20 mouse cellular contexts compared by ENCODE assay signal in the genomic region with DNA sequence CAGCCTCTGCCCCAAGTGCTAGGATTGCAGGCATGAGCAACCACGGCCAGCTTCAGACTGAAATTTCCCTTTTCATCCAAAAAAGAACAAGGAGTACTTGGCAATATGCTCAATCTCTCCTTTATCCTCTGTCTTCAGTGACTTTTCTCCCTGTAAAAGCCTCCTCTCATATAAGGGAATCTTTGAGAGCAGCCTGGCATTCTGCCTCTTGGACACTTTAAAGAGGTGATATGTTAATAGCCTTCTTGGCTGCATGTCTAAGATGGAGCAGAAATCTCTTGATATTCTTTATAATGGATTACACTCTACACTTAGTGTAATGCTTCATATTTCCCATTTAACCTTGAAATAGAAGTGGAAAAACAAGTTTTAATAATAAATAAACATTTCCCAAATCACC. TPM values are rescaled to one million over a fixed set of nuclear protein-coding genes. Genes with fewer than 3 reads are reported as not detected.
"Had no signal": no experiment of that assay in that cellular context is flagged by ENCODE, and none has a peak within 500 bp of the region (broad histone marks: within the 10 kb centered on the region; RNA-seq: fewer than 3 reads in every experiment).

No protein-coding gene starts in this region.

- DNase-seq: kidney, adult 8-10 months; kidney, postnatal 36 days; layer of hippocampus, adult 9-11 months; layer of hippocampus, postnatal 36 days; liver; liver, embryonic 13.5 days; liver, postnatal 0 days; lung, postnatal 36 days; spleen, adult 18-20 months; thymus, postnatal 36 days had no signal

- H3K4me1 ChIP-seq: limb, embryonic 12.5 days; liver, embryonic 13.5 days; midbrain, embryonic 13.5 days; neural tube, embryonic 12.5 days had no signal

- H3K9me3 ChIP-seq: limb, embryonic 12.5 days; liver, embryonic 13.5 days; midbrain, embryonic 13.5 days; neural tube, embryonic 12.5 days had no signal

- H3K4me2 ChIP-seq: limb, embryonic 12.5 days; liver, embryonic 13.5 days; midbrain, embryonic 13.5 days; neural tube, embryonic 12.5 days had no signal

- H3K27ac ChIP-seq: kidney, postnatal 0 days; limb, embryonic 12.5 days; liver, embryonic 13.5 days; midbrain, embryonic 13.5 days; neural tube, embryonic 12.5 days had no signal

- ATAC-seq: liver, postnatal 0 days; midbrain, embryonic 13.5 days had no signal

- H3K36me3 ChIP-seq: limb, embryonic 12.5 days; liver, embryonic 13.5 days; midbrain, embryonic 13.5 days; neural tube, embryonic 12.5 days had no signal

- H3K9ac ChIP-seq: limb, embryonic 12.5 days; liver, embryonic 13.5 days; liver, postnatal 0 days; midbrain, embryonic 13.5 days; neural tube, embryonic 12.5 days had no signal

- H3K27me3 ChIP-seq: limb, embryonic 12.5 days; liver, embryonic 13.5 days; midbrain, embryonic 13.5 days; neural tube, embryonic 12.5 days had no signal

- H3K4me3 ChIP-seq: limb, embryonic 12.5 days; liver, embryonic 13.5 days; midbrain, embryonic 13.5 days; neural tube, embryonic 12.5 days had no signal

RNA-seq across cellular contexts. Expression of gene Jchain, which starts 3.2 kb away (rescaled TPM):
- polyA plus RNA-seq: limb, embryonic 12.5 days had no signal

RNA-seq across cellular contexts. Expression of gene Enam, which starts 43.1 kb away (rescaled TPM):
- total RNA-seq: layer of hippocampus, adult 18-20 months; layer of hippocampus, postnatal 36 days; left cerebral cortex, postnatal 36 days; megakaryocyte progenitor cell, adult 5-6 weeks; monocyte, adult 5-6 weeks; neutrophil, adult 5-6 weeks had no signal
- polyA plus RNA-seq: kidney, postnatal 0 days; liver, embryonic 13.5 days; liver, postnatal 0 days; lung, embryonic 16.5 days; midbrain, embryonic 13.5 days; neural tube, embryonic 12.5 days had no signal
